Mouse (Mus musculus) heart, adult 9 months (tissue): ENCODE data around the gene Gga1.
A peak's percentile ranks its signal among the peaks of the same experiment; 100 is the strongest.

Experiments
- DNase-seq, 2 experiments: peaks; one replicate each; pipeline ENCODE4 v3.0.0; 2022; ENCODE audit warnings: low spot score in 2 of 2

Gene Gga1

DNA sequence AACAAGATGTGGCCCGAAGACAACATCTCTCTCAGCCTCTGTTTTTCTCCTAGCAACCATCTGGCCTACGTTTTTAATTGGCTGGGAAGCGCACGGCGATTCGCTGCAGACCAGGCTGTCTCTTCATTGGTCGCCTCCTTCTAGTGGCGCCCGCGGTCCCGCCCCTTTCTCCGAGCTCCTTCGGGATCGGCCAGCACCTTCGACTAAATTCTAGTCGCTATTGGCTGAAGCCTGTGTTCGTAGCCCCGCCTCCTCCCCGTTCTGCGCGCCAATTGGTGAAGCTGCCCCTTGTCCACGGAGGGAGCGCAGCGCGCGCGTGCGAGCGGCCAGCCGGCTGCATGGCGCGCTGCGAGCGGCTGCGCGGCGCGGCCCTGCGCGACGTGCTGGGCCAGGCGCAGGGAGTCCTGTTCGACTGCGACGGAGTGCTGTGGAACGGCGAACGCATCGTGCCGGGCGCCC lies 36.7 kb downstream of the Gga1 start, which contains the start of gene Pdxp:
Pdxp (plus strand) TSS at position 288 of the 459 bp plus-strand sequence.
- DNase-seq = peak; percentile 89

DNA sequence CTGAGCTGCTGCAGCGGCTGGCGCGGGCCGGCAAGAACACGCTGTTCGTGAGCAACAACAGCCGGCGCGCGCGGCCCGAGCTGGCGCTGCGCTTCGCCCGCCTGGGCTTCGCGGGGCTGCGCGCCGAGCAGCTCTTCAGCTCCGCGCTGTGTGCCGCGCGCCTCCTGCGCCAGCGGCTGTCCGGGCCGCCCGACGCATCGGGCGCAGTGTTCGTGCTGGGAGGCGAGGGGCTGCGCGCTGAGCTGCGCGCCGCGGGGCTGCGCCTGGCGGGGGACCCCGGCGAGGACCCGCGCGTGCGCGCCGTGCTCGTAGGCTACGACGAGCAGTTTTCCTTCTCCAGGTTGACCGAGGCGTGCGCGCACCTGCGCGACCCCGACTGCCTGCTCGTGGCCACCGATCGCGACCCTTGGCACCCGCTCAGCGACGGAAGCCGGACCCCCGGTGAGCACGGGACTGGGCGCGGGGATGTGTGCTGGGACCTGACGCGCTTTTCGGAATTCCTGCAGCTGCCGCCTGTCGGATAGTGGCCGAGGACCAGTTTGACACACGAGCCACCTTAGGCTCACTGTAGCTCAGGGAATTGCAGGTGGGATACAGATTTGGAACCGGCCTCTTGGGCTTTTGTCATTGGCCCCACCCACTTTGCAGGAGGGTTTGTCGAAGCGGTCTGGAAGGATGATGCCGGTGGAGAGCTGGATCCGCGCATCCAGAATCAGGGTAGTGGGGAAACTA lies 37.3 kb downstream of the Gga1 start:
- no peak for DNase-seq

DNA sequence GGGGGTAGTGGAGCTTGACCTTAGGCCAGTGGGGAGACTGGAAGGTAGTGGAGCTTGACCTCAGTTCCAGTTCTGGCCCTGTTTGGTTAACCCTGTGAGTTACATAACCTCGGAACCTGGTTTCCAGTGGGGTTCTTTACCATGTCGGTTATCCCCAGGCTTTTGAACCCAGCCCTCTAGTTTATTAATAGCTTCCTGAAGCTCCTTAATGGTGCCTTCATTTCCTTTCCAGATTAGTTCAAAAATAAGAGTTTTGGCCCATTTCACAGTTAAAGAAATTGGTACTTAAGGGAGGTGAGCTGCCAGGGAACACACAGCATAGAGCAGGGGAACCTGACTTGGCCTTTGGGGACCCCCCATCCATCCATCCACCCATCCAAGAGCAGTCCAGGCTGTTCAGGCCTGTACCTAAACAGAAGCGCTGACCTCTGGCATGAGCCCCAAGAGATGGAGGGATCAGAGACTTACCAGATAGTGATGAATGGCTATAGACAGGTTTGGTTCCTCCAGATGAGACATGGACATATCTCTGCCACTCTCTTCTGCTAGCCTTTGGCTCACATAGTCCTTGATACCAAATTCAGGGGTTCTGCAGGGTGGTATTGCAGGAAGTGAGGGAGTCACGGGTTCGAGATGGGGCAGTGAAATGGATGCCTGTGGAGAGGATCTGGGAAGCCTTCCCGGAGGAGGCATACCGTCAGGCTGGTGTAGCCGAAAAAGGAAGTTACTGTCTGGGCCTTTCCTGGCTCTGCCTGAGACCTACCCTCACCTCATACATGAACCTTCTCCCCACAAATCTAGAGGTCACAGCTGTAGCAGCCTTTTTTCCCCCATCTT lies 38.1 kb downstream of the Gga1 start:
- no peak for DNase-seq

DNA sequence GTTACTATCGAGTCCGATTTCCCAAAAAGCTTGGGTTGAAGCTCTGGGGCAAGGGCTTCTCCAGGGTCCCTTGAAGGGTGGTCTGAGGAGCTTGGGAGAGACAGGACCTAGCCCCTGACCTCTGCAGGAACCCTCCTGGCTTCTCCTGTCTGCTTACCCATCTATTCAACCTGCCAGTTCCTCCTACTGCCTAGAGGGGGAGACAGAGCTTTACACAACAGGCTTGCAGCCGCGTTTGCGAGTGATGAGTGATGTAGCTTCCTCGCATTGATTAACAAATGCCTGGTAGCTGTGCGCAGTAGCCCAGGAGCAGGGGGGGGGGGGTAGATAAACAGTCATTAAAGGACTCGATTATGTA lies 38.6 kb downstream of the Gga1 start:
- peak; percentile 74 to 79 for DNase-seq

DNA sequence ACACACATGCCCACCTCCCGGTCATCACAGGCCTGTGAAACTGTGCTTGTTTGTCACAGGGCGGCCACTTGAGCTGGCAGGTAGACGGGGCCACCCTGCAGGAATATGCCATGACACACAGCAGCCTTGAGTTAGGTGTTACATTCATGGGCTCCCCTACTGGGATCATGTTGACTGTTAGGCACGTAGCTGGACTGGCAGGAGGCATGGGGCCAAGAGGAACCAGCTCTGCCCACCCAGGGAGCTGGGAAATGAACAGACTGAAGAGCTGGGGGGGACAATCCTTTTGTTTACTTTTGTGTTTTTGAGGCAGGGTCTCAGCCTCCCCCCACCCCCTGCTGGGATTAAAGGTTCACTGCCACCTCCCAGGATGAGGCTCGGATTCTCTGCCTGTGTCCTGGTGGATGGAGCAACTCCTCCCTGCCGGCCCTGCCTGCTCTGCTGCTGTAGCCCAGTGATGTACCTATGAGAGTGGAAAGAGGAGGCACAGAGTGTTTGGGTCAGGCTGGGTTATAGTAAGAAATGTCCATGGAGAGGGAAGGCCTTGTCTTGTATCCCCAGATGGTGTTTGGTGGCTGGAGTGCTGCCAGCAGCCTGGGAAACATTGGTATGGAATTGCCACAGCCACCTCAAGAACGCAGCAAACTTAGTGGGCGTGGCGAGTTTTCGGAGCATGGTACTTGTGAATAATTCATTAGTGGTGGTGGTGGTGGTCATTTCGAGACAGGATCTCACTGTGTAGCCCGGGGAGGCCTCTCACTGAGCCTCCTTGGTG lies 39.2 kb downstream of the Gga1 start:
- no peak for DNase-seq

DNA sequence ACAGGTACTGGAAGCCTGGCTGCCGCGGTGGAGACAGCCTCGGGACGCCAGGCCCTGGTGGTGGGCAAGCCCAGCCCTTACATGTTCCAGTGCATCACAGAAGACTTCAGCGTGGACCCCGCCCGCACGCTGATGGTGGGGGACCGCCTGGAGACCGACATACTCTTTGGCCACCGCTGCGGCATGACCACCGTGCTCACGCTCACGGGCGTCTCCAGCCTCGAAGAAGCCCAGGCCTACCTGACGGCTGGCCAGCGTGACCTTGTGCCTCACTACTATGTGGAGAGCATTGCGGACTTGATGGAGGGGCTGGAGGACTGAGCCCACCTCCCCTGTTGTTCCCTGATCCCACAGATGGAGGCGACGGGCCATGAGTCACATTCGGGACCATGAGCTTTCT lies 41.1 kb downstream of the Gga1 start:
- no peak for DNase-seq

DNA sequence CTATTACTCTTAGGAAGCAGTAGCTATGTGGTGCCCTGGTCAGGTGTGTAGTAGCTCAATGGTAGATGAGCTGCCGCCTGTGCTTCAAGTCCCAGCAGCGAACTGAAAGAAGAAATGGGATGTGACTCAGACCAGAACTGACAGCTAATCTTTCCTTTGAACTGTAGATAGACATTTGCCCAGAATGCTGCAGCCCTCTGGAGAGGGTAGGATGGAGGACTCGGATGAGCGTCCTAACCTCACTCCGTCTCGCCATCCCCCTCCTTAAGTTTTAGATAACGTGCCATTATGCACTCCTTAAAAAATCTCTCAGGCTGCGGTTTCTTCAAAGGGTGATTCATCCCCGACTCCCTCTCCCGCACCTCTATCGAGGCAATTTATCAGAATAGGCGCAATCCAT lies 42.9 kb downstream of the Gga1 start:
- DNase-seq = no peak

DNA sequence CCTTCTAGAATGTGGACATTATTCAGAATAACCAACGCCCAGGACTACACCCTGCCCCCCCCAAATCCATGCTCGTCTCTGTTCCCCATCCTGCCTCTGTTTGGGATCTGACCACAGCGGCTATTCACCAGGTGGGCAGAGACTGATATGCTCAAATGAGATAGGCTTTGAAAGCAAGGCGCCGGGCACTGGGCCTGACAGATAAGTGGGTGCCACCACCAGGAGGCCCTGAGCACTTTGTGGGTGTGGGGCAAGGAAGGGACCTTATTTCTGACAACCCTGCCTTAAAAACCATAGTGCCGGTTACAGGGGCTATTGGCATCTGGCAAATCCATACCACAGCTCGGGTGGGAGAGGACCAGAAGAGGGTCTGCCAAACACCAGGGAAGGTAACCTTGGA lies 45.7 kb downstream of the Gga1 start:
- no peak for DNase-seq

DNA sequence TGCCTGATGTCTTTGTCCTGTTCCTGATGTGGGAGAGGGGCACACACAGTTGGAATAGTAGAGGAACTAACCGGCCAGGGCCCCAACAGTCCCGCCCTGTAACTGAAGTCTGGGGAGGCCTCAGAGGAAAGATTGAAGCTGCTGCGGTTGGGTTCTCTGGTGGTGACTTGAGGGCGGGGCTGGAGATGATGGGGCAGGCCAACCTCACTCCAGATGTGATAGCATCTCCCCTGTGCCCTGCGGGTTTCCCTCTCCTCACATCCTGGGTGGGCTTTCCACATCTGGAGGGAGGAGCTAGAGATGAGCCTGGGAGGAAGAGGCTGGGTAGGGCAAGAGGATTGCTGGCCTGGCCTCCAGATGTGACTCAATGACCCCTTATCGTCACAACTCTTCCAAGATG lies 46.6 kb downstream of the Gga1 start:
- no peak for DNase-seq

DNA sequence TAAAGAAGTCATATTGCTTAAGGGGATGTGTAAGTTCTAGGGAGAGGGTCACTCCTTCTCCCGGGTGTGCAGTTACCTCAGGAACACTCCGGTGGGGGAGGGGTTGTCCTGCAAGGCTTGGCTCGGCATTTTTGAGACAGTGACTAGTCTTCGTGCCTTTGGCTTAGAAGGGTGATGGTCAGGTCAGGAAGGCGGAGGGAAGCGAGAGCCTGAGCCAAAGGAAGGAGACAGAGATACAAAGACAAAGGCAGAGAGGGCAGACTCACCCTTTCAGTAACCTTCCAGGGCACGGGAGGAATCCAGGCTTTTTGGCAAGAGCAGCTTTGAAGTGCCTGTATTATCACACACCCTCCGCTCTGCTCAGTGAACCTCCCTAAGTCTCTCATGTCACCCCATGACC lies 48.1 kb downstream of the Gga1 start:
- DNase-seq = no peak

DNA sequence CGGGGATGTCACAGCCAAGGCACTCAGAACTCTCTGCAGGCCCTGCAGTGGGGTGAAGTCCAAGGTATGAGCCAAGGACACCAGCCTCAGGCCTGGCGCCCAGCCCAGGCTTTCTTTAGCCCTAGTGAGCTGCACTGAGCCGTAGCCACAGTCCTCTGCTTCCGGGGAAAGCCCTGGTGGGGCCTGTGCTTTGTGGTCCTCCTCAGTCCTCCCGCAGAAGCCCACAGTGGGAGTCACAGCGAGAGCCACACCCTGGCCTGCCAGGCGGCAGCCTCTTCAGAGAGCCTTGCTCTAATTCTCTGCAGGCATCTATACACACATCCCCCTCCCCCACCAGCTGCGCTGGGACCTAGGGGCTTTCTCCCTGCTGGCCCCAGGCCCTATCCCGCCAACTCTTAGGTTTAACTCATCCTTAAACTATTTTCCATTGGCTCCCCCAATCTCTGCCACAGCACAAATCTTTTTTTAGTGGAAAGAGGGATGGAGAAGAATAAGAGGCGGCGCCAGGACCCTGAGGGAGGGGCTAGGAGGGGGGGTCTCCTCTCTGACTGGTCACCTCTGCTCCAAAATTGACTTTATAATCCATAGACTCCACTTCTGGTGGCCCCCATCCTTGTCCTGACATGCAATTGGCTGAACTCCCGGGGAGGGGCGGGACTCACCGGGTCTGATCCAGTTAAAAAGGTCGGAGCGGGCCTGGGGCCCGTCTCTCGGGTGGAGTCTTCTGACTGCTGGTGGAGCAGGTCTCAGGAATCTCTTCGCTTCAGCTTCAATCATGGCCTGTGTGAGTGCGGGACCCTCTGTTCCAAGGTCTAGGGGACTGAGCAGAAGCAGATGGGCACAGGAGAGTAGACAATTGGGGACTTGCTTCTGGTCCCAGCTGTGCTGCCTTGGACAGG lies 49.3 kb downstream of the Gga1 start, which contains the start of gene Lgals1:
Lgals1 (plus strand) TSS at position 705 of the 899 bp plus-strand sequence.
- peak; percentile 92 to 93 for DNase-seq

DNA sequence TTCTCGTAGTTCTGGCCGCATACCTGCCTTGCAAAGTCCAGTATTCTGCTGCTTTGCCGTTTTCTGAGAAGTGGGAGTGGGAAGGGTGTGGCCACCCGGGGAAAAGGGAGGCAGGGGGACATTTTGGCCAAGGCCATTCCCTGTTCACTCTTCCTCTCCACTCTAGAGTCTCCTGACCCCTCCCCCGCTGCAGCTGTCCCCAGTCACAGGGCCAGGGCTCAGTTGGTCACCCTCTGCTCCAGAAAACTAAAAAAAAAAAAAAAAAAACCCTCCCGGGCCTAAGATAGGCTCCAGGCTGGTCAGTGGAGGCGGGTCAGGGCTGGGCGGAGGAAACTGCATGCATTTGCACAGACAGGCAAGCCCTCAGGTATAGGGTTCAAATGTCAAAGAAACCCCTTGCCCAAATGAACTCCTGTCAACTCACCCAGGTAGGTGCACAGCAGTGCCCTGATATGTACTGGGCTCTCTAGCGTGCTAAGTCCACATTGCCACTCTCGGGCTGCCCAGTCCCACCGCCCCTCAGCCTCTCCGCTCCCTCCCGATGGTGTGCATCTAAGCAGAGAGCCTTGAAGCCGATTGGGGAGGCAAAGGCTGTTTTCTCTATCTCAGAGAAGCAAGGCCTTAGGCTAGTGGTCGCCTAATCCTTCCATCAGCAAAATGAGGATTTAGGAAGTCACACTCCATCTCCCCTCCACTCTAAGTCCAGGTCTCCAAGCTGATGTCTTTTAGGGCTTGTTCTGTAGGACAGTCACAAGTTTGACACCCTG lies 50.2 kb downstream of the Gga1 start:
- DNase-seq = peak; percentile 40 to 56

DNA sequence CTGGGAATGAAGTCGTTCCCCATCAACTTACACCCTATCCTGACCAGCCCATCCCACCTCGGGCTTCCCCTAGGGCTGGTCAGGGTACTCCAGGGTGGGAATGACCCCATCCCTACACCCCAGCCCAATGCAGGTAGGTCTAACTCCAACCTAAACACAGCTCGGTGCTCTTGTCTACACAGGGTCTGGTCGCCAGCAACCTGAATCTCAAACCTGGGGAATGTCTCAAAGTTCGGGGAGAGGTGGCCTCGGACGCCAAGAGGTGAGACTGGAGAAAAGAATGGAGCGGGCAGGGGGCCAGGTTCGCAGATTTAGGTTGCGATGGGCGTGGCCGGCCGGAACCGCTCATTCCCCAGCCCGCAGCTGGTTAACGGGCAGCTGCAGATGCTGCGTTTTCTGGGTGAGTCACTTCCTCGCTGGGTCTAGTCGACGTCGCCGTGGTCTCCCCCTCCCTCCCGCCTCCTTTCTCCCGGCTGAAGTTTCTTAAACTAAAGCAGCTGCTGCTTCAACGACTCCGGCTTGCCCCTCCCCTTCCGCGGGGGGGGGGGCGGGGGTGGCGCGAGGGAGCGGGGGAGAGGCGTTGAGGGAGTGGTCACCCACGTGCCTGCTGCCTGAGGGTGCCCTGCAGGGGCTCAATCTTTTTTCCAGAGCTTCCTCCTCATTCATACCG lies 50.9 kb downstream of the Gga1 start:
- DNase-seq = peak; percentile 85 to 89

DNA sequence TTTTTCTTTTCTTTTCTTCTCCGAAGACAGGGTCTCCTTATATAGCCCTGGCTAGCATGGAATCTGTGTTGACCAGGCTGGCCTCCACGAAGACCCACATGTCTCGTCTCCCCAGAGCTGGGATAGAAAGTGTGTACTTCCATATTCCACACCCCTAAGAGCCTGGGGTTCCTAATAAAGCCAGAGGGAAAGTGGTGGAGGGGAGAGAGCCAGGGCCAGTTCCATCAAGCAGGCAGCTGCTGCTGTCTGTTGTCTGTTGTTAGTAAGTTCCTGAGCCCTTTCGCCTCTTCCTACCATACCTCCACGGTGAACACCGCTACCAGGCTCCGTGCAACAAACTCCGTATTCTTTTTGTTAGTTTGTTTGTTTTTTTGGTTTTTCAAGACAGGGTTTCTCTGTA lies 51.5 kb downstream of the Gga1 start:
- DNase-seq = no peak

DNA sequence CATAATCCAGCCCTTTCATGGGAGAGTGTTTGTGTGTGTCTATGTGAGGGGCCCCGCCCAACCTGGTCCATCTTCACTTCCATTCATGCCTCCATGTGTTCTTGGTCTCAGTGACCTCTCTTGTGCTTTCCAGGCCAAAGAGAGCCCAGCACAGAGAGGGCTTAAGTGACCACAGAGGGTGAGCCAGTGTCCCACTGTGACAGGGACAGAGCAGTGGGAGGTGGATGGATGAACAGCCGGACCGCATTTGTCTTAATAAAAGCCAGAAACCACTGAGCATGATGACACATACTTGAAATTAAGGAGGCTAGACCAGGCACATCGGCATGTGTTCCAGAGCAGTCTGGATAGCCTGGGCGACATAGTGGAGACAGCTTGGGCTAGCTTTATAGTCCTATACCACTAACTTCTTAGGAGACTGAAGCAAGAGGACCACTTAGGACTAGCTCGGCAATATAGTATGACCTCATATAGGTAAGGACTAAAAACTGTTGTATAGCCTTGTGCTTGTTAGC lies 53.3 kb downstream of the Gga1 start:
- no peak for DNase-seq

DNA sequence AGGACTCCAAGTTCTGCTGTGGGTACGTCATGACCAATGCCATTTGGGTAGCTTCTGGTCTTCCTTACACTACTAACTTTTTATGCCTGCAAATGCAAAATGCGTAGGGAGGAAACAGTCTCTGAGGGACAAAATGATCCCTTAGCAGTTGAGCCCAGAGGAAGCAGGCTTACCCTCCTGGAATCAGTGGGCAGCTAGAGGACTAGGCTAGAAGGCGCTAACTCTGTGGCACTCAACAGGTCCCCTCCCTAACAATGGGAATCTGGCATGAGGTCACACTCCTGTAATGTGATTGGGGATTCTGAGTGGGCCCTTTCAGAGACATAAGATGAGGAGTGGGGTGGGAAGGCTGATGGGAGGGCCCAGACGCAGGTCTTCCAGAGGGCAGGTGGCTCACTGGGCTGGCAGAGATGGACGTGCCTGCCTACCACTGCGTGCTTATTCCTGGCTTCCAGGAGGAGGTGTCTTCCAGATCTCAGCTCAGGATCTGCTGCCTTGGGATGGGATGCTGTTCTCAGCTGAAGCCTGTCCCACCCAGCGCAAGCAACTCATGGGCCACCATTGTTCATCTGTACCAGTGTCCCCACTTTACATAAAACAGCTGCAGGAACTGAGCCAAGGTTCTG lies 53.9 kb downstream of the Gga1 start:
- DNase-seq = no peak

DNA sequence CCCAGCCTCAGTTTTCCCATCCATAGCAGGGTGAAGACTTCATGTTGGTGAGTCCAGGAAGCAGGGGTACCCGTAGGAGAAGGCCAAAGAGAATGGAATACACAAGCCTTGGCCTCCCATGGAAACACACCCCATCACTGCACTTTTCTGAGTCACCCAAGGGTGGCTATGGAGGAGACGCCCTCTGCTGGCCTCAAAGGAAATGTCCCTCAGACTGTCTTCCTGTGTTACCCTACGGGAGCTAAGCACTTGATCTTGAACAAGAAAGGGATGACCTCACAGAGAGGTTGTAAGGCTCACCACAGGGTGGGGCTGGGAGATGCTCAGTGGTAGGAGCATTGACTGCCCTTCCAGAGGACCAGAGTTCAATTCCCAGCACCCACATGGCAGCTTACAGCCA lies 54.6 kb downstream of the Gga1 start:
- peak; percentile 50 to 61 for DNase-seq

DNA sequence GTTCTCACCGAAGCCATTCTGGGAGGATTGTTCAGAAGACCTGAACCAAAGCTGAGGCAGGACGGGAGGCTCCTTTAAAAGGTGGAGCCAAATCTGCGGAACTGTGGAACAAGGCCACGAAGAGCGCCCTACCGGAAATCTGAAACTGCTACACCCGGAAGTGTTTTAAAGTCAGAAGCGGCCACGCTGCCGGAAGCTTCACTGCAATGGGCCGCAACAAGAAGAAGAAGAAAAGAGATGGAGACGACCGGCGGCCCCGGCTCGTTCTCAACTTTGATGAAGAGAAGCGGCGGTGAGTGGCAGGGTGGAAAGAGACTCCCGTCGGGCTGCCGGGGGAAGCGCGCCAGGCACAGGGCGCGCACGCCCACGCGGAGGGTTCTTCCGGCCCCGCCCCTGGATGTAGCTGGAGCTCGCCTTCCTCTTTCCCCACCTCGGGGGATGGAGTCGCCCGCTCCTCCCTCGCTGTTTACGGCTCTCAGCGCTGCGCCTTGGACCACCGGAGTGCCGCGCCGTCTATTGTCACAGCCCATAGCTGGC lies 57.9 kb downstream of the Gga1 start, which contains the start of gene Nol12:
Nol12 (plus strand) TSS at position 150 of the 537 bp plus-strand sequence.
- DNase-seq = peak; percentile 71 to 86

DNA sequence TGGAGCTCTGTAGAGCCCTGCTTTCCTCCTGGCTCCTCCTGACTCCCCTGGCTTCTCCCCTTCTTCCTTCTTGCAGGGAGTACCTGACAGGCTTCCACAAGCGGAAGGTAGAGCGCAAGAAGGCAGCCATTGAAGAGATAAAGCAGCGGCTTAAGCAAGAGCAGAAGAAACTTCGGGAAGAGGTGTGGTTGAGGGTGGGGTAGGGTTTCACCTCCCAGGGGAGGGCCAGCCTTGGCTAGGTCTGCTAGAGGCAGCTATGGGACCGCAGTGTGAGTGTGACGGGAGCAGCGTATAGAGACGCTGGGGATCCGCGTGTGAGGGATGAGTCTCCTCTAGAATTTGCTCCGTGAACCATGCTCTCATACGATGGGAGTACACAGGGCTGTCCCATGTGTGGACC lies 59.4 kb downstream of the Gga1 start:
- no peak for DNase-seq
